Mouse (Mus musculus): ENCODE results near the gene Atp10a.
"Not testable (repeated sequence)": the region's sequence is repeated elsewhere in the genome, so short reads cannot be mapped to it uniquely, and the experiment has no call there.

Gene Atp10a

DNA sequence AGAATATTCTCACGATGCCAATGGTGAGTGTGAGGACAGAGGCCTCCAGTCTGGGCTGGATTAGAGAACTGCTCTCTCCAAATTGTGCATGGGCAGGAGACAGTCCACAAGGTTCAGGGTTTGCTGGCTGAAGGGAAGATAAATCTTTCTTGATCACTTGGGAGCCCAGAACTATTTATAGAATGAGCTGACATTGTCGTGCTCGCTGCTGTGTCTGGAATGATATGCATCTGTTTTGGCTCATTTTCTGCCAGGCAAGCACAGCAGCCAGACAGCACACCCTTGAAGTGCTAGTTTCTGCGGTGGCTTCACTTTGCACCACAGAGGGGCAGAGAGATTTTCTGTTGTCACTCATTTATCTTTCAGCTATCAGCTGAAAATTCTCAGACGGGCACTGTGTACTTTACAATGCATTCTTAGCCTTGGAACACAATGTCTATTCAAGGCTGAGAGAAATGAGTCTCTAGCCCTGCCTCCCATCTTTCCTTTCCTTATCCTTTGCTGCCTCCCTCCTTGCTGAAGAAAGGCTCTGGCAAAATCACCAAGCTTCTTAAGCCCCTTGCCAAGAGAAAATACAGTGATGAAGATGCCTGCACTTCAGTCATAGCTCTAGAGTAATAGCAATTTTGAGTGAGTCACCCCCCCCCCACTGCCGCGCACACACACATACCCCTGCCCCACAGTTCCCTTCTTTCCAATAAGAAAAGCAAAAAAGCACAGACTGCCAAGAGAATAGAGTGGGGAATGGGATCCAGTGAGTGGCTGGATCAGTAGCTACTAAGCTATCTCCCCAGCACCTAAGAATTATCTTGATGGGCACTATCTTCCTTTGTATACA, 132.7 kb downstream of the Atp10a start:
- DNase-seq (ENCODE audit: low spot score), result no peak

DNA sequence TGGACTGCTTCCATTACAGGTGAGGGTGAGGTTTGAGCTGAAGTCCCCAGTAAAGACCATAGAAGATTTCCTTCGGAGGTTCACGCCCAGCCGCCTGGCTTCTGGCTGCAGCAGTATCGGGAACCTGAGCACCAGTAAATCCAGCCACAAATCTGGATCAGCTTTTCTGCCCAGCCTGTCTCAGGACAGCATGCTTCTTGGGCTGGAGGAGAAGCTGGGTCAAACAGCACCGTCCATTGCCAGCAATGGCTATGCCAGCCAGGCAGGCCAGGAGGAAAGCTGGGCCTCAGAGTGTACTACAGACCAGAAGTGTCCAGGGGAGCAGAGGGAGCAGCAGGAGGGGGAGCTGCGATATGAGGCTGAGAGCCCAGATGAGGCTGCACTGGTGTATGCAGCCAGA, 141.3 kb downstream of the Atp10a start:
- DNase-seq (ENCODE audit: low spot score), result no peak

DNA sequence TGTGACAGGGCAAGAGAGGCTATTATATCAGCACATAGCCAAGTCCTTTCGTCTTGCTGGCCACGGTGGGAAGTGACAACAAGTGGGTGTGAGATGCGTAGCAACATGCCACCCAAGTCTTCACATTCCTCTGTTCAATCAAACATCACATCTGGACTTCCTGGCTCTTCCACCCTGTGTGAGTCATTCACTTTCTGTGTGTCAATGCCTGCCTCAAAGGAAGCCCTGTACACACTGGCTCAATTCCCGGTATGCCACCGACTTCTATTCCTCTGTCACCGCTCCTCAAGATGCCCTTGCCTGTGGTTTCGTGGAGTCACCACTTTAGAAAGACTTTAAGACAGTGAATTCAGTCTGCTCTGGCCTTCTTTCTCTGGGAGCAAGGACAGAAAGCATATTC, 144.9 kb downstream of the Atp10a start:
- no peak for DNase-seq (ENCODE audit: low spot score)

DNA sequence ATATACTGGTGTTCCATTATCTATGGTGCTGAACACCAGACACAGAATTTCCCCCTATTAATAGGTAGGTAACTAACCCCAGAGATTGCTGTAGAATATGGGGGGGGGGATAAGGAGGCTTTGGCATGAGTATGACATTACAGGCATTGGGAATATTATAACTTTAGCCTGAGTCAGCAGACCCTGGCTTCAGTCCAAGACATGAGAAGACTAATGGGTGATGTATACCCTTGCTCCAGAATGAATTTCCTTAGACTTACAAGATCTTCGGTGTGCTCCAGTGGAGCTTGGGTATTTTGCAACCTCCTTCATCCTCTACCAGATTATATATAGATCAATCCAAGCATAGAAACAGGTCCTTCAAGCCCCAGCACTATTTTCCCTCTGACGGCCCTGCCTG, 145.8 kb downstream of the Atp10a start:
- DNase-seq (ENCODE audit: low spot score), result no peak

DNA sequence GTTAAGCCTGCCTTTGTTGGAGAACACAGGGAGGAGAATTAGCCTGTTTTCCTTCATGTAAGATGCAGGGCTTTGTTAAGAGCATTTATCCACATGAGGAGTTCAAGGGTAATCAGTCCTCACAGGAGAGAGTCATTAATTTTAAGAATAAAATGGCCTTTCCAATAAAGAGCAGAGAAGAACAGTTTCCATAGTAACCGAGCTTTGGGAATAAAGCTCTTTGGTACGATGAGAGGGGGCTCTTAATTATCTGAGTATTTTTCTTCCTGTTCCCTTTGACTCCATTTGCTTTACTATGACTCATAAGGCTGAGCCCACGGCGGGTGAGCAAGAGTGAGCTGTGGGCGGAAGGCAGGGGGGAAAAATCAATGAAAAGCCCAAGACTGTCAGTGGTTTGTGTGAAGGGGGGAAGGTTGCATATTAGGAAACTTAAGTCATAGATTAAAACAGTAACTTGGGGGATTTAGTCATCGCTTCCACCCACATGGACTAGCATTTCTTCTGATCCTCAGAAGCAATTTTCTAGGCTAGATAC, 166.2 kb downstream of the Atp10a start:
- no peak for DNase-seq (ENCODE audit: low spot score)

DNA sequence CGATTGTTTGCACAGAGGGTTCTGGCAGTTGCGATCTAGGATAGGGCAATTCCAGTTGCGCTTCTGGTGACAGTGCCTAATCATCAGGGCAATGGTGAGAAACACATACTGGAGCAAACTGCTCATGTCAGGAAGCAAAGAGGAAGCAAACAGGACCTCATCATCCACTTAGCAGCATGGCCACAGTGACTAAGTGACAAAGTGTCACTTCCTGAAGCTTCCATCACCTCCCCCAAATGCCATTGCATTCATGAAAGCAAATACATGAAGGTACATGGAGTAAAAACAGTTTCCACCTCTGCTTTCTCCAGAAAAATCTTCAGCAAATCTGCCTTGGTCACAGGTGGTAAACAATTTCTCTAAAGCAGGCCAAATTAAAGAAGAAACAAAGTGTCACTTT, 168.7 kb downstream of the Atp10a start:
- no peak for DNase-seq (ENCODE audit: low spot score)

DNA sequence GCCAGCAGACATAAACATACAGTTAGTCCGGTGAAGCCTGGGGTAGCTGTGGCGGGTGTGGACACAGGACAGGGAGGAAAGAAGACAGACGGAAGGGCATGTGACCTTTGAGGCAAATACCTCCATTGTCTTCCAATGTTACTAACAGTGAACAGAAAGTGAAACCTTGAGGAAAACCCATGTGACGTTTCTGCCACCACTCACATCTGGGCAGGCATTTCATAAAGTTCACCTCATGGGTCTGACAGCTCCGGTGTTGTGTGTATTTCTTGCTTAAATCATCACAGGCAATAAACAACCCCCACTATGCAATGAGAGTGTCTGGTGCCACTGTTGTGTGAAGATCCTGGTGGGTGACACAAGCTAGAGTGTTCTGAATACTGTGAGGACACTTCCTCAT, 173.1 kb downstream of the Atp10a start:
- no peak for DNase-seq (ENCODE audit: low spot score)

DNA sequence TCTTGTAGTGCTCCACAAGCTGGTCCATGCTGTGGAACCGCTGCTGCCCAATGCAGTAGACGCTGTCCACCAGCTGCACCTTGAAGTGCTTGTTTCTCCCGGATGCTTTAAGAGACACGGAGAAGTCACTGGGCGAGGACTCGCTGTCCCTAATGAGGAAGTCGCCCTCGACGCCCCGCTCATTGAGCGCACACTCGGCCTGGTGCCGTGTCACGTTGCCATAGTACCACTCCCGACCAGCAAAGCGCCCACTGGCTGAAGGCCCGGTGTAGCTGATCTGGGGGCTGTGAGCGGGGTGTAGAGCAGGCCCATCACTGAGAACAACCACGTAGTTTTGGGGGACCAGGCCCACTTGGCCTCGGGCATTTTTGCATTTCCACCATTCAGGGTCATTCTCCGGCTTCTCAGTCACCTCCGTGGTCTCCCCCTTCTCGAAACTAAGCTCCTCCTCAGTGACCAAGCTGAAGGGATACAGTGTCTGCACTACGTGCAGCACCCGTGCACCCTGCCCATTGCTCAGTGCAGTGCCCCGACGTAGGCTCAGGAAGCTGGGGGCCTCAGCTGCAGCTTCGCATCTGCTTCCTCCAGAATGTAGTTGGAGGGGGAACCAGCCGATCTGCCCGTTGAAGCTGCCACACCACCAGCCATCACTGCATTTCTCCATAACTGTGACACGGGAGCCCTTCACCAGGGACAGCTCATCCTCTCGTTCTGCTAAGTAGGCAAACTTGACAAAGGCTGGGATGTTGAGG, 181.1 kb downstream of the Atp10a start:
- DNase-seq (ENCODE audit: low spot score), result not testable (repeated sequence)

DNA sequence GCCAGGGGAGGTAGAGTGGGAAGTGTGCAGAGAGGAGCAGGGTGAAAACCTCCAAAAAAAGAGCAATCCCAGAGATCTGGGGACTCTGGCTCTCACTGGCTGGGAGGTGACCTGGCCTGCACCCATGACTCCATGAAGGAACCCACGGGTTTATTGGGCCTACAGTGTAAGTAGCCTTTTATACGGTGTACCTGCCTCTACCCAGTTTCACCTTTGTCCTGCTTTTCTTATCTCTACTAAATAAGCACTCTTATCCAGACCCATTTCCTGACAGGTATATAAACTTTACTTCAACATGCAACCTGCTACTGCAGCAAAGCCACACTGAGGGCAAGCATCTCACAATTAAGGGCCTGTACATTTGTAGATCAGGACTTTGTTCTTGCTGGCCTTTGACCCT, 184.4 kb downstream of the Atp10a start:
- no peak for DNase-seq (ENCODE audit: low spot score)

DNA sequence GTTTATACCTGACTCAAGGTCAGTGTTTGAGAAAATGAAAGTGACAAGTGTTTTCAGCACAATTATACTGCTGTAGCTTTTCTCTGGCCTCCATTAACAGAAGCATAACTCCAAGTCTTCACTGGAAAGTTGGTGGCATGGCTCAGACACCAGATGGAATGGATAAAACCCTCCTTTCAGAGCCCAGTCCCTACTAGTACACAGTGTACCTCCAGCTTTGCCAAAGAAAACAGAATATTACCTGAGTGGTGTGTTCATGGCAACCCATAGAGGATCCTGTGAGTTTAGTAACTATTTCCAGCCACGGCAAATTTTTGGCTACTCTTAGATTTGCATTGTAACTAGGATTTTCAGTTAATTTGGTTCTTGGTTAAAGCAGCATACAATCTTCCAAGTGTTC, 185.1 kb downstream of the Atp10a start:
- no peak for DNase-seq (ENCODE audit: low spot score)

DNA sequence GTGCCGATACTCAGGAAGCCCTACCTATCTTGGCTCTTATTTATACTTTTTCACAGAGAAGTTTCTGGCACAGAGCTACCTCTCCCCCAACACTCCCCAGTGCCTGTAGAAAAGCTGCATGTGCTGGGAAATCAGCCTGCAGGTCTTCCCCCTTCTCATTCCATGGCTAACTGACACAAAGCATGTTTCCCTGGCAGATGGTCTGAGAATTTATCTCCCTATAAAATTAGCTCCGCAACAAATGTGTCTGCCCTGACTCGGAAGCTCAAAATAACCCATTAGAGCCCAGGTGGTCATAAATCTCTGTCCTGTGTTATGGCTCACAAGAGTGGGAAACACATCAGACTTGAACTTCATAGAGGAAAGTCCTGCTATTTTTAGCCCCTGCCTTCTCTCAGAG, 186.9 kb downstream of the Atp10a start:
- DNase-seq (ENCODE audit: low spot score), result no peak

DNA sequence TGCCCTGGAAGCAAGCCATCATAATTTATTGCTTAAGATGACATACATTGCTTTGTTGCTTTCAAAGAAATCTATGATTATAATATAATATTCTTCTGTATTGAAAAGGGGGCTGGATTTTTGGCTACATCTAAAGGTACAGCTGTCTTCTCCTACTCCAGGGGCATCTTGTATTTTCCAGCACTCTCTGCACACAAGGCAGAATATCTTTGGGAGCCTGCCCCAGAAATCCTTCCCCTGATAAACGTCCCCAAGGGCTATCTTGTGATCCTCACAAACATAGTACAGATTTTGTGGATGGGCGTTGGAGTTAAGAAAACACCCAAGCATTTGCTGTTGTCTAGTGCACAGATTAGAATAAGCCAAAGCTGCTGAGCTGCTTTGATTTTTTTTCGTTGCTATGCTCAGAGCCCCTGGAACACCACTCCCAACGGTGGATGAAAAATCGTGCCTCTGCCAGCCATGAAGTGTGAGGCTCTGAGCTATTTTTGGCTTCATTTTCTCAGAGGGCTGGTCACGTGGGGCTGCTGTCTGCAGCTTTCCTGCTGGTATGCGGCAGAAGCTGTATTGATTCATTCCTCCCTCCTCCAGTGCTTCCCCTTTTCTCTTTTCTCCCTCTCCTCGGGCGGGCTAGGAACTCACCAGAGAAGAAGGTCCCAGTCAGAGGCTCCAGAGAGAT, 187.9 kb downstream of the Atp10a start:
- peak; percentile 5 for DNase-seq (ENCODE audit: low spot score)

DNA sequence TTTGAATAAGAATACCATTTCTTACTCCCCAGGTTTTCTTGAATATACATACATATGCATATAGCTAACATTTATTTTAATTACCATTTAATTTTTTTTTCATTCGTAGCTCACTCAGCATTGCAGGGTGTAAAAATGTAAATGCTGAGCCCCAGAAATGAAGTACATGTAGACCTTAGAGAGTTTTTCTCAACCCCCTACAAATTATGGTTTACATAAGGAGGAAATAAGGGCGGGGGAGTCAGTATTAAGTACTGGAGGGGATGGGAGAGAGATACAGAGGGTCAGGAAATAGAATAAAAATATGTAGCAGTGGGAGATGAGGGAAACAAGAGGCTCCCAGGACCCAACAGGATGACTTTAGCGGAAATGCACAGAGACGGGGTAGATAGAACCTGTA, 188.5 kb downstream of the Atp10a start:
- DNase-seq (ENCODE audit: low spot score), result no peak

DNA sequence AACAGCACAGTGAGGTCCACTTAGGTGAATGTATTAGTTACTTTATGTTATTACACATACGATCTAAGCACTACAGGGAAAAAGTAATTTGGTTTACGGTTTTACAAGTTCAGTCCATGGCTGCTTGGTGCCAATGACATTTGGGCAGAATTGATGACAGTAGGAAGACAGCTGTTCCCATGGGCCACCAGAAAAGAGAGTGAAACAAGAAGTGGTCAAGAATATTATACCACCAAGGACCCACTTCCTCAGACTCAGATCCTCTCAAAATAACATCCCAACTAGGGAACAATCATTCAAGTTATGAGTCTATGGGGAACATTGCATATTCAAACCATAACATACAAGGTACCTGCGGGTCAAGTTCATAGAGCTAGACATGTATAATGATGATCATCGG, 203.0 kb downstream of the Atp10a start:
- no peak for DNase-seq (ENCODE audit: low spot score)

DNA sequence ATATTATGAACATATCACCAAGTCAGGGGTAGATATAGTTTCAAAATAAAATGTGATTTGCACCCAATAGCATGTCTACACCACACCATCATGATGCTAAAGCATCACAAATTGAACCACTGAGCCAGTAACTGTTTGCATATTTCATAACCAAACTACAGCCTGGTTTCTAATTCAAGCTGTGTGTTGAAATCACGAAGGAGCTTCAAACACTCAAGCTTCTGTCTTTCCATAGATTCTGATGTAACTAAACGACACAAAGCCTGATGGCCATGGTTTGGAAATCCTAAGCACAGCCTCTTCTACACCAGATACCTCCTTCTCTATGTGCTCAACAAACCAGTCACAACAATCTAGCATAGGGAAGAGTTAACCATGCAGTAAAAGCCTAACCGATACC, 207.2 kb downstream of the Atp10a start:
- no peak for DNase-seq (ENCODE audit: low spot score)

DNA sequence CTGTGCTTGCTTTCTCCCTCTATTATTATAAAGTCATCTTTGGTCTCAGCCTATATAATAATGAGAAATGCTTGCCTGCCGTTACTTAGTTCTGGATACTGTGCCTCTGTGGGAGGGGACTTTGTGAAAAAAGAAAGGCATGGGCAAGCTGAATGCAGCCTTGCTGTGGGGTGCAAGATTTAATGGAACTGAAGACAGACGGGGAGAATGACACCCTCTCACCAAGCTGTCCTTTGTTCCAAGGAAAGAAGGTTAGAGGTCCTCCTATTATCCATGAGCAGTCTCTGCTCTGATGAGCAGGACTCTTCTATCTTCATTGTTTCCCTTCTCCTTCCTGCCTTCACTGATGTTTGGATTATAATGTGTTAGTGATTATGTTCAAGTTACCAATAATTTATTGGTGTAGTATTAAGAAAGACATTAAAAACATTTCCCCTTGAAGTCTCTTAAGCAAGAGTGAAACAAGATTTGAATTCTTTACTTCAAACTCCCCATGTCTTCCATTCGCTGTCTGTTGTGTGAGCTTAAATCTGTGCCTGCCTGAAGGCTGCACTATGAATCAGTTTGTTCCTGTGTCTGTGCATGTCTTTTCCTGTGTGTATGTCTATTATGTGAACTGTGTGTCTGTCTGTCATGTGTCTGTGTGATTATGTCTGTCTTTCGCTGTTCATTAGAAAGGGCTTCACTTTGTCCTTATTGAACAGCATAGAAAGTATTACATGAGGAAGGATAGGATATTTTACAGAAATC, 211.1 kb downstream of the Atp10a start:
- DNase-seq (ENCODE audit: low spot score), result no peak

DNA sequence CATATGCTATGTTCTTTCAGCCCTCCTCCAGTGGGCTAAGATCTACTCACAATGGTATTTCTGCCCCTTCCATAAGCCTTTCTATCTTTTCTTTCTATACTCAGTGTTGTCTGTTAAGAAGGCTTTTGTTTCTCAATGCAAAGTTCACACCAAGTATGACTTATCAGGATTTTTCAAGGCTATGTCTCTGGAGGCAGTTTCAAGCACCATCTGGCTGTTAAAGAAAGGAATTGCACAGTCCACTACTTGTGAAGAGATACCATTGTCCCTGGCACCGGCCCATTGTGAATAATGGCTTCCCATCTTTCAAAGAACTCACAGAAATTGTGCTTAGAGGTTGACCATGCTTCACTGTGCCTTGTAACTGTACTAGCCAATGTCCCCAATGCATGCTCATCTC, 214.7 kb downstream of the Atp10a start:
- DNase-seq (ENCODE audit: low spot score), result no peak

DNA sequence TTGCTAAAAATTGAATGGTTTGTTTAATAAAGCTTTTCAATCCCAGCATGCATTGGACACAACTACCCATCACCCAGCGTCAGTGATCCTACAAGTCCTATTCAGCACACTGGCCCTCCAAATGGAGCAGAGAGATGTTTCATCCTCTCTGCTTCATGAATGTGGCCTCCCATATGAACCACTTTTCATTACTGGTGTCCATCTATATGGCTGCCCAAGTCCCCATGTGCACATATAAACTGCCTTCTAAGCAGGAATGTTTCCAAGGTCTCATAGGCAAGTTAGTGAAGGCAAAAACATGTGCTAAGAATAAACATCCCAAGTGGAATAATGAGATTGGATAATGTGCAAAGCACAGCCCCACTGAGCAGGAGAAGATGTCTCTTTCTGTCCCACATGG, 217.7 kb downstream of the Atp10a start:
- DNase-seq (ENCODE audit: low spot score), result no peak
